Mouse (Mus musculus) liver, embryonic 14 days (tissue): Measurements from ENCODE around the gene Cbr4. TPM values are rescaled to one million over a fixed set of nuclear protein-coding genes. Genes with fewer than 3 reads are reported as not detected.

Source experiments
- polyA plus RNA-seq: library from polyadenylated mRNA; depleted of rRNA; stranded (reverse); fragments of >200 nt; gene quantifications from 2 replicates; pipeline ENCODE4 v1.2.3, GENCODE M21; 2012; rRNA removed

Gene Cbr4
- polyA plus RNA-seq = 8.1 TPM in 2 replicates

DNA sequence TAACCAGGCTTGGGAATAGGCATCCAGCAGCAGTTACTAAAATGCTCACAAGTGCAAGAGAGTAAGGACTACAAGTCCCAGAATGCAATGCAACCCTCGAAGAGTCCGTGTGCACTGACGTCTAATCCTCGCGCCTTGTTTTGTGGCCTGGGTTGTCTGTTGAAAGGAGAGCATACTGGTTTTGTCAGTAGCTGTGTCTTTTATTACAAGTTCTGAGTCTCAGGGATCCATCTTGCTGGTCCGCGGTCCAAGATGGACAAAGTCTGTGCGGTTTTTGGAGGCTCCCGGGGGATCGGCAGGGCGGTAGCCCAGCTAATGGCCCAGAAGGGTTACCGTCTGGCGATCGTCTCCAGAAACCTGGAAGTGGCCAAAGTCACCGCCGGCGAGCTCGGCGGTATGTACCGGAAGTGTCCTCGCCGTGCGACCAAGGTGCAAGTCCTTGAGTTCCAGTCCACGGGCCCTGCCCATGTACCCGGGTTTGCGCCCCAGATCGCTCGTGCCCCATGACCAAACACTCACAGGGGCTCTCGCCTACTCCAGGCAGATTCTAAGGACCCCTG, at the start of gene Cbr4:
TSS of gene Cbr4 (plus strand) at position 138 of the 560 bp plus-strand sequence.

